Mouse (Mus musculus) heart, embryonic 13.5 days (tissue): ENCODE data around the gene Rarres2. TPM values are rescaled to one million over a fixed set of nuclear protein-coding genes. Genes with fewer than 3 reads are reported as not detected.
A peak's percentile ranks its signal among the peaks of the same experiment; 100 is the strongest.

Experiments
- ATAC-seq: fragments of 200-750 bp; cut with Nextera tagmentation; 2 replicates; pipeline ENCODE4 v1.8.0; 2017; ENCODE audit warnings: moderate TSS enrichment; ENCODE audit not compliant: insufficient number of reproducible peaks, low FRiP score, low TSS enrichment; ENCODE audit errors: extremely low read depth
- H3K27ac ChIP-seq: fragments of 300-500 bp; sonication (generic); replicated peaks from 2 replicates; pipeline ENCODE4 v1.5.1; 2015; ENCODE audit warnings: moderate library complexity, mild to moderate bottlenecking, inconsistent platforms
- H3K27me3 ChIP-seq: fragments of 300-500 bp; sonication (generic); replicated peaks from 2 replicates; pipeline ENCODE4 v1.6.1; 2015; ENCODE audit warnings: mild to moderate bottlenecking, inconsistent platforms
- H3K36me3 ChIP-seq: fragments of 300-500 bp; sonication (generic); 2 replicates; pipeline ENCODE4 v1.6.1; 2015; ENCODE audit warnings: mild to moderate bottlenecking, inconsistent platforms
- H3K4me1 ChIP-seq: fragments of 300-500 bp; sonication (generic); 2 replicates; pipeline ENCODE4 v1.6.1; 2015; ENCODE audit warnings: inconsistent platforms
- H3K4me2 ChIP-seq: fragments of 300-500 bp; sonication (generic); 2 replicates; pipeline ENCODE4 v1.6.1; 2015; ENCODE audit warnings: inconsistent platforms, mild to moderate bottlenecking, moderate library complexity
- H3K4me3 ChIP-seq: fragments of 300-500 bp; sonication (generic); 2 replicates; pipeline ENCODE4 v1.5.1; 2015; ENCODE audit warnings: moderate library complexity, mild to moderate bottlenecking, inconsistent platforms
- H3K9ac ChIP-seq: fragments of 300-500 bp; sonication (generic); 2 replicates; pipeline ENCODE4 v1.6.1; 2015; ENCODE audit warnings: inconsistent platforms, mild to moderate bottlenecking, moderate library complexity
- H3K9me3 ChIP-seq: fragments of 300-500 bp; sonication (generic); 2 replicates; pipeline ENCODE4 v1.6.1; 2016; ENCODE audit warnings: inconsistent platforms
- WGBS: fragments of 180-500 bp; shearing (Covaris S2); methylation state at CpG from one replicate; pipeline ENCODE4 v1.1.7; 2015; ENCODE audit warnings: mixed read lengths; 5-methylcytosine and 5-hydroxymethylcytosine counted together
- polyA plus RNA-seq: library from polyadenylated mRNA; unstranded; fragments of >200 nt; fragmentation: Nextera tagmentation; extraction: Ambion mirVana; gene quantifications from 2 replicates; pipeline ENCODE4 v1.2.1, GENCODE M21; 2015

Rarres2 gene
- polyA plus RNA-seq = 29.7 and 35.8 TPM in 2 replicates

DNA sequence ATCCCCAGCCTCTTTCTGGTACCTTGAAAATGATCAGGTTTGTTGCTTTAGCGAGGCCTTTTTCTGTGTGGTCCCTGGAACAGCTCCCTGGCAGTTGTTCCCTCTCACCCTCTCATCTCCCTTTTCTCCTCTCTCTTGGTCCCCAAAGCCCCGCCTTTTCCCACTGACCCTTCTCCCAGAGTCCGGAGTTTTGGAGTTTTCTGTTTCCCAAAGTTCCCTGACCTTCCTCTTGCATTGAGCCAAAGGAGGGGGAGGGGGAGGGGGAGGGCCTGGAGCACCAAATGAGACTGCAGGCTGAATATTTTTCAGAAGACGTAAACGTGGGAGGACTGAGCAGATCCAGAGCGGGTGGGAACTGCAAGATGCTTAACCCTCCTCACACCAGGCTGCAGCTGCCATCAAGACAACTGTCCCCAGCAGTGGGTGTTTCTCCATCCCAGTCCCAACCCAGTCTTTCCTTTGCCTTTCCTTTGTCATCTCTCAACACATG is at the start of gene Rarres2:
Gene Rarres2 (minus strand): TSS at position 218 of the 490 bp plus-strand sequence.
- Histone ChIP-seq H3K4me1 (peaks cover 53% of the 10 kb centered on the region), H3K36me3 (no peaks in the 10 kb centered on the region), H3K4me3 (peak within 1 kb of the TSS; percentile 13; the same call in 1 of the 2 replicates), H3K27me3 (no peaks in the 10 kb centered on the region), H3K9me3 (no peaks in the 10 kb centered on the region), H3K9ac (peak within 1 kb of the TSS; percentile 52), H3K4me2 (peak within 1 kb of the TSS; percentile 49), H3K27ac (peak within 1 kb of the TSS; percentile 83)
- ATAC-seq = no peak
- WGBS = 19% methylated on average over 6 of the region's 6 CpGs

DNA sequence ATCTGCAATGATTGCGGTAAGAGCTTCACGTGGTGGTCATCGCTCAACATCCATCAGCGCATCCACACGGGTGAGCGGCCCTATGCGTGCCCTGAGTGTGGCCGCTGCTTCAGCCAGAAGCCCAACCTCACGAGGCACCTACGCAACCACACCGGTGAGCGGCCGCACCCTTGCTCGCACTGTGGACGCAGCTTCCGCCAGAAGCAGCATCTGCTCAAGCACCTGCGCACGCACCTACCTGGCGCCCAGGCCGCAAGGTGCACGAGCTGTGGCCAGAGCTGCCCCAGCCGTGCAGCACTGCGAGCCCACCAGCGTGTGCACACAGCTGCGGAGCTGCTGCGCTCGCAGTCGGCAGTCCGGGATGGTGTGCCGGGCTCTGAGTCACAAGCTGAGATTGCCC is 47.4 kb upstream of the Rarres2 start:
- no peaks in the 10 kb centered on the region for H3K9me3 ChIP-seq
- no peak overlapping the region for H3K4me2 ChIP-seq
- no peak overlapping the region for H3K4me3 ChIP-seq
- no peak overlapping the region for H3K27ac ChIP-seq
- no peaks in the 10 kb centered on the region for H3K4me1 ChIP-seq
- peaks cover 48% of the 10 kb centered on the region for H3K36me3 ChIP-seq
- peaks cover 3% of the 10 kb centered on the region; the same call in 1 of the 2 replicates for H3K27me3 ChIP-seq
- WGBS = 88% methylated on average over 30 of the region's 30 CpGs
- no peak overlapping the region for H3K9ac ChIP-seq
- ATAC-seq = no peak

DNA sequence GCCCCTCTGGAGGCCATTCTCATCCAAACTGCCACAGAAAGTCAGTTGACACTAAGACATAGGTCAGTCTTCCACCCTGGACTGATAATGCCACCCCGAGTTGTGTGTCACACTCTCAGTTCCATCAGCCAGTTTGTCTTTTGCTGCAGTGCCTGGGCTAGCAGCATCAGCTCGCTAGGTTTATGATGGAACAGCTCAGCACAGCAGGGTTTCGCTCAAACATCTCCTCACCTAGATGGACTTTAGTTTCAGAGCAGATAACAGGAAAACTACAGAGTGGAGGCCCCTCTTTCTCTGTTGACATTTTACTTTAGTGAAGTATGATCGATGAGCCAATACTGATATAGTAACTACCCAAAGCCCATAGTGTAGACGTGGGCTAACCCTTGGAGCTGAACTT is 42.2 kb upstream of the Rarres2 start:
- Histone ChIP-seq H3K9ac (no peak overlapping the region), H3K4me3 (no peak overlapping the region), H3K27me3 (no peaks in the 10 kb centered on the region), H3K4me2 (no peak overlapping the region), H3K36me3 (peaks cover 45% of the 10 kb centered on the region), H3K9me3 (no peaks in the 10 kb centered on the region), H3K27ac (no peak overlapping the region), H3K4me1 (peaks cover 3% of the 10 kb centered on the region; the same call in 1 of the 2 replicates)
- WGBS = 84% methylated on average over 5 of the region's 5 CpGs
- ATAC-seq = no peak

DNA sequence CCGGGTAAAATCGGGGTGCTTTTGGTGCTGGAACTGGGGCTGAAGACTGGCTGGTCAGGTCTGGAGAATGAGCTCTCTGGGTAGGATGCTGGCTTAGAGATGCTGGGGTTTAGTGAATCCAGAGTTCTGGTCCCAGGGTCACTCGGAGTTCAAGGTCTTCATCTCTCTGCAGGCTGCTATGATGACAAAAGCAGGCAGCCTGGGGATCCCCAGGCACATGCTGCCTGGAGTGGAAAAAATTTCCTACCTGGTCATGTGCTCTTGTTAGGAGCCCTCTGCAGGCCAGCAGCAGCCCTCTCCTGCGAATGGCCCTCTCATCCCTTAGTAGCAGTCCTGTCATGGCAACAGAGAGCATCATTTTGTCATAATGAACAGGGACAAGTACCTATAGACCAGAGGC is 40.9 kb upstream of the Rarres2 start:
- H3K4me1 ChIP-seq = peaks cover 10% of the 10 kb centered on the region
- H3K4me3 ChIP-seq = no peak overlapping the region
- H3K27me3 ChIP-seq = no peaks in the 10 kb centered on the region
- H3K9me3 ChIP-seq = no peaks in the 10 kb centered on the region
- 71% methylated on average over 4 of the region's 4 CpGs for WGBS
- H3K27ac ChIP-seq = no peak overlapping the region
- H3K36me3 ChIP-seq = peaks cover 37% of the 10 kb centered on the region
- no peak overlapping the region for H3K4me2 ChIP-seq
- no peak for ATAC-seq
- 0 out of 2 replicates have a peak overlapping the region, but pooled peaks have one; percentile 10 for H3K9ac ChIP-seq

DNA sequence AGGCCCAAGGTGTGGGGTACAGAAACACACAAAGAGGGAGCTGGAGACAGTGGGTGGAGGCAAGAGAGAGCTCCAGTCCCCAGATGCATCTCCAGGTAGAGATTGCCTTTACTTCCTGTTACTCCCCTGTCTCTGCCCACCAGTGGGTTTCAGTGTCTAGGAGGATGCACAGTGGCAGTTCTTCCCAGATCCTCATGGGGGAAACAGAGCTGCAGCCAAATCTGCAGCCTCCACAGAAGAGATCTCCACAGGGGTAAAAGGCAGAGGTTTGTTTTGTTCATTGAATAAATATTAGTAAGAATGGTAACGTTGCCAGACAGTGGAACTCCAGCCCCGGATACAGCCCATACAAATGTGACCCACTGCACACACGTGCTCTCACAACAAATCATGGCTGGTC is 38.1 kb upstream of the Rarres2 start:
- H3K4me3 ChIP-seq = no peak overlapping the region
- no peaks in the 10 kb centered on the region for H3K27me3 ChIP-seq
- no peaks in the 10 kb centered on the region for H3K9me3 ChIP-seq
- H3K9ac ChIP-seq = no peak overlapping the region
- peaks cover 10% of the 10 kb centered on the region for H3K4me1 ChIP-seq
- H3K27ac ChIP-seq = no peak overlapping the region
- ATAC-seq = no peak
- WGBS = 75% methylated on average over 3 of the region's 3 CpGs
- peaks cover 23% of the 10 kb centered on the region for H3K36me3 ChIP-seq
- no peak overlapping the region for H3K4me2 ChIP-seq

DNA sequence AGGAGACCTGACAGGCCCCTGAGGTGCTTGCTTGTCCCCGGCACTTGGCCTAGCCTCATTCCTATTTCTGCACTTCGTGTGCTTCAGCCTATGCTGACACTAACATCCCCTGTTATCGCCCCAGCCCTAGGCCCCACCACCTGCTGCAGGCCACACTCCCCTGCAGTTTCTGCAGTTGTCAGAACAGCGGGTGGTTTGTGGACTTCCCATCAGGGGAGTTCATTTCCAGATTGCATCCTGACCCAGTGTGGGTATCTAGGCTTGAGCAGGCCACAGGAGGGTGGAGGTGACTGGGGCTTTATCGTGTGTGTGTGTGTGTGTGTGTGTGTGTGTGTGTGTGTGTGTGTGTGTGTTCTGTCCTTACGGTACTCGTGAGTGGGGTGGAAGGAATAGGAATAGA is 36.9 kb upstream of the Rarres2 start:
- H3K9ac ChIP-seq = peak overlapping the region; percentile 50
- H3K4me2 ChIP-seq = no peak overlapping the region
- H3K27me3 ChIP-seq = no peaks in the 10 kb centered on the region
- no peaks in the 10 kb centered on the region for H3K9me3 ChIP-seq
- ATAC-seq = no peak
- H3K4me3 ChIP-seq = no peak overlapping the region
- 35% methylated on average over 7 of the region's 7 CpGs for WGBS
- H3K4me1 ChIP-seq = peaks cover 10% of the 10 kb centered on the region
- no peak overlapping the region for H3K27ac ChIP-seq
- H3K36me3 ChIP-seq = peaks cover 23% of the 10 kb centered on the region

DNA sequence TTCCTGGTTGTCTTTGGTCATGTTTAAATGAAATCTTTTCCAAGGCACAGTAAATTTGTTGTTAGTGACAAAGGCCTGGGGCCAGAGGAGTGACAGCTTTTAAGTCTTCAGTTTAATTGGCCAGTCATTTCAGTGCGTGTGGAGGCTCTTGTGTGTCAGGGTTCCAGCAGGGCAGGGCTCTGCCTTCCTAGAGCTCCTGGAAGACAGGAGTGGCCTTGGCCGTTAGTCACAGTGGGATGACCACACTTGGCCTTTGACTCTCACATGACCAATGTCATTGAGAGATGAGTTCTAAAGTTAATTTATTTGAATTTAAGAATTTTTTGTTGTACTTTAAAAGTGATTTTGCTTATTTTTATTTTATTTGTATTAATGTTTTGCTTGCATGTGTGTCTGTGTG is 35.5 kb upstream of the Rarres2 start:
- no peak for ATAC-seq
- Histone ChIP-seq H3K36me3 (peaks cover 11% of the 10 kb centered on the region), H3K9me3 (no peaks in the 10 kb centered on the region), H3K4me2 (no peak overlapping the region), H3K4me1 (peaks cover 9% of the 10 kb centered on the region), H3K9ac (no peak overlapping the region), H3K27me3 (no peaks in the 10 kb centered on the region), H3K4me3 (no peak overlapping the region), H3K27ac (no peak overlapping the region)
- WGBS = 77% methylated on average over 2 of the region's 2 CpGs

DNA sequence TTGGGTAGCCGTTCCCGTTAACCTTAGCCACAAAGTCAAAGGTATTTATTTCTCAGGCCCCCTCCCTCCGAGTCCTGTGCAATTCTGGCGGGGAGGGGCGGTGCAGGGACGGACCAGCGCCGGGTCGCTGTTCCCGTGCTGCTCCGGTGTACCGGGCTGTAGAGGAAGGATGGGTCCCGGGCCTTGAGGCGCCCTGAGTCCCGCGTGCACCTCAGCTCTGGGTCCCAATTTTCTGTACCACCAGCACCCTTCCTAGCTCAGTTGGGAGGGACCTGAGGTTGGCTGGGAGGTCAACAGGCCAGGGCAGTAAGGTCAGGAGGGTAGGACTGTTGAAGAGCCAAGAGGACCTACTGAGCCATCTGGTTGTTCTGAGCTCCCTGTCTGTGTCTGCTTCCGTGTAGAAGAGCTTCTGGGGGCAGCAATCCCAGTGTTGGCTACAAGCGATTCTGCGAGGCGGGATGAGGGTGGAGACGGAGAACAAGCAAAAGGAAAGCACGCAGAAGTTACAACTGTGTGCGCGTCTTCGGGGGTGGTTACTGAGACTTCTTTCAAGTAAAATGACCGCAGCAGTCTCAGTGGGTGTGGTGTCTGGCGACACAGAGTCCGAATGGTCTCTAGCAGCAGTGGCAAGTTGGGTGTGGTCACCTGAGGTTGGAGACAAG is 29.6 kb upstream of the Rarres2 start:
- WGBS = 2% methylated on average over 28 of the region's 28 CpGs
- peak overlapping the region; percentile 88 for H3K4me3 ChIP-seq
- H3K27ac ChIP-seq = peak overlapping the region; percentile 86
- H3K9ac ChIP-seq = peak overlapping the region; percentile 93
- peak; percentile 60 for ATAC-seq
- H3K36me3 ChIP-seq = peaks cover 43% of the 10 kb centered on the region
- H3K27me3 ChIP-seq = no peaks in the 10 kb centered on the region
- H3K4me2 ChIP-seq = peak overlapping the region; percentile 92
- H3K9me3 ChIP-seq = peaks cover 11% of the 10 kb centered on the region
- peaks cover 15% of the 10 kb centered on the region for H3K4me1 ChIP-seq

DNA sequence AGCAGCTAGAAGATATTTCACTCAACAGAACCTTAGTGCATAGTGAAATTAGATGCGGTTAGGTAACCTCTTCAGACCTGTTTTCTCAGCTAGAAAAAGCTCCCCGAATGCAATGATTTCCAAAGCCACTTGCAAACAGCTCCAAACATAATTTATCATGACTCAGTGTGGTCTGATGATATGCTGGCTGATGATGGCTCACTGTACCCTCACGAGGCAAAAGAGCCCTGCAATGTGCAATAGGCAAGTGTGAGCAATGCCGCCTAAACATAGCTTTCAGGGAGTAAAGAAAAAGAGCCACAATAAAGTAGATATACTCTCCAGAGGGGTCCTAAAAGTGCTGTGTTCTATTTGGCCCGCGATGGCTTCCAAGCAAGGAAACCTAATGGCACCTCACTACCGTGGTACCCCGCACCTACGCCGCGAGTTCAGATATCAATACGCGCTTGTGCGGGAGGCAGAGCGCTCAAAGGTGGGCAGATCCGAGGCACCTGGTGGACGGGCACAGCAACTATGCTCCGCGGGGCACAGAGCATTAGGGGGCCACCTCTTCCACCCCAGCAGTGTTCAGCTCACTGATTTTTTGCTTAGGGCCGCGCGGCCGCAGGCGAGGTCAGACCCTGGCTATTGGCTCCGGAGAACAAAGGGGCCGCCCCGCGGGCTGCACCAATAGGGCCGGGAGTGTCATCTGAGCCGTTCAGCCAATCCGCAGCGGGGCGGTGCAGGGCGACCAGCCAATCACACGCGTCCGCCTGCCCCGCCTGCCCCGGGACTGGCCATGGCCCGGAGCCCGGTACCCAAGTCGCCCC is 28.9 kb upstream of the Rarres2 start, which contains the start of gene Zfp775:
Gene Zfp775 (plus strand): TSS at position 793 of the 809 bp plus-strand sequence.
- no peaks in the 10 kb centered on the region for H3K27me3 ChIP-seq
- H3K9ac ChIP-seq = peak within 1 kb of the TSS; percentile 93
- peaks cover 51% of the 10 kb centered on the region for H3K36me3 ChIP-seq
- peaks cover 18% of the 10 kb centered on the region for H3K9me3 ChIP-seq
- ATAC-seq = peak; percentile 100
- H3K4me2 ChIP-seq = peak within 1 kb of the TSS; percentile 92
- H3K4me3 ChIP-seq = peak within 1 kb of the TSS; percentile 88
- peaks cover 15% of the 10 kb centered on the region for H3K4me1 ChIP-seq
- WGBS = 5% methylated on average over 42 of the region's 42 CpGs
- H3K27ac ChIP-seq = peak within 1 kb of the TSS; percentile 86

DNA sequence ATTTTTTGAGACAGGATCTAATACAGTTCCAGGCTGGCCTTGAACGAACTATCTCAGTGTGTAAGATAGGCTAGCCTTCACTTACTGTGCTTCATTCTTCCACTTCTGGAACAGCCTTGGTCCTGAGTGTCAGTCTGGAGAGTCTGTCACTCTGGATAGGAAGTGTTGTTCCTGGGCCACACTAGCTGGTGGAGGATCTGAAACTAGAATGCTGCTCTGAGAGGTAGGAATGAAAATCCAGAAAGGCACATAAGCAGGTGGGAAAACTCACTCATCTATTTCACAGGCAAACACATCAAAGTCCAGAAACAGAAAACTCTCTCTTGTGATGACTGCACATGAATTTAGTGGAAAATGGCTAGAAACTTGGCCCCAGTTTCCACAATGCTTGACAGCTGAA is 28.0 kb upstream of the Rarres2 start:
- no peak overlapping the region for H3K9ac ChIP-seq

DNA sequence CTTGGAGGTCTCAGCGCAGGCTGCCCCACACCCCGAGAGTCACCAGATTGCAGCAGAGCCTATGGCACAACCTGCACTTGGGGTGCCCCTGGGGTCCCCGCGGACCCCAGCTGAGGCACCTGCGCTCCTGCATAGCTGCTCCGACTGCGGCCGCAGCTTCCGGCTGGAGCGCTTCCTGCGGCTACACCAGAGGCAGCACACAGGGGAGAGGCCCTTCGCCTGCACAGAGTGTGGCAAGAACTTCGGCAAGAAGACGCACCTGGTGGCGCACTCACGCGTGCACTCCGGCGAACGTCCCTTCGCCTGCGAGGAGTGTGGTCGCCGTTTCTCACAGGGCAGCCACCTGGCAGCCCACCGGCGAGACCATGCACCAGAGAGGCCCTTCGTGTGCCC is 24.6 kb upstream of the Rarres2 start:
- WGBS = 94% methylated on average over 27 of the region's 27 CpGs
- Histone ChIP-seq H3K9ac (no peak overlapping the region), H3K27me3 (no peaks in the 10 kb centered on the region), H3K4me2 (no peak overlapping the region), H3K4me1 (peaks cover 26% of the 10 kb centered on the region), H3K4me3 (no peak overlapping the region), H3K9me3 (peaks cover 31% of the 10 kb centered on the region), H3K27ac (no peak overlapping the region), H3K36me3 (peaks cover 57% of the 10 kb centered on the region)
- ATAC-seq = no peak

More for the DNA sequence above, 28.0 kb upstream of the Rarres2 start:
- 88% methylated on average over 1 of the region's 1 CpGs for WGBS
- Histone ChIP-seq H3K27me3 (no peaks in the 10 kb centered on the region), H3K4me3 (no peak overlapping the region), H3K4me2 (no peak overlapping the region), H3K36me3 (peaks cover 60% of the 10 kb centered on the region), H3K4me1 (peaks cover 16% of the 10 kb centered on the region), H3K27ac (no peak overlapping the region), H3K9me3 (peaks cover 27% of the 10 kb centered on the region)
- no peak for ATAC-seq
